Mouse (Mus musculus) heart, adult 8-10 months (tissue): Measurements from ENCODE around the gene Tmem229b. TPM values are rescaled to one million over a fixed set of nuclear protein-coding genes. Genes with fewer than 3 reads are reported as not detected.
"Not testable (repeated sequence)": the region's sequence is repeated elsewhere in the genome, so short reads cannot be mapped to it uniquely, and the experiment has no call there.

Experiments
- DNase-seq: peaks from one replicate; pipeline ENCODE4 v3.0.0; 2022; ENCODE audit warnings: low spot score
- total RNA-seq, 4 experiments: library from RNA; stranded (reverse); gene quantifications; 2 replicates each; pipeline ENCODE4 v1.2.4; 2022

The Tmem229b gene
- 1 to 10 TPM; 2.3 to 4.4 (median 2.9) TPM for total RNA-seq

GRCm38 (mm10) chr12:79007126-79007753 lies at the start of gene Tmem229b:
Gene Tmem229b, minus strand, starts transcription at chr12:79007627.
- DNase-seq = no peak

GRCm38 (mm10) chr12:79055276-79055675 lies 47.8 kb upstream of the Tmem229b start:
- peak; percentile 73 for DNase-seq

- DNase-seq = no peak
These were observed 44.6 kb upstream of the Tmem229b start for GRCm38 (mm10) chr12:79052073-79052472.

GRCm38 (mm10) chr12:79050545-79051212 lies 43.3 kb upstream of the Tmem229b start:
- DNase-seq = no peak

- DNase-seq = no peak
These were observed 42.4 kb upstream of the Tmem229b start for GRCm38 (mm10) chr12:79049807-79050206.

- DNase-seq = peak; percentile 49
These were observed 41.5 kb upstream of the Tmem229b start for GRCm38 (mm10) chr12:79048898-79049297.

- DNase-seq = no peak
These were observed 39.8 kb upstream of the Tmem229b start for GRCm38 (mm10) chr12:79047203-79047602.

- DNase-seq = no peak
These were observed 38.7 kb upstream of the Tmem229b start for GRCm38 (mm10) chr12:79046171-79046570.

GRCm38 (mm10) chr12:79044668-79045067 lies 37.2 kb upstream of the Tmem229b start:
- DNase-seq = peak; percentile 42

GRCm38 (mm10) chr12:79041436-79041835 lies 34.0 kb upstream of the Tmem229b start:
- no peak for DNase-seq

- no peak for DNase-seq
These were observed 32.9 kb upstream of the Tmem229b start for GRCm38 (mm10) chr12:79040201-79040827.

- no peak for DNase-seq
These were observed 32.3 kb upstream of the Tmem229b start for GRCm38 (mm10) chr12:79039708-79040107.

- DNase-seq = no peak
These were observed 27.9 kb upstream of the Tmem229b start for GRCm38 (mm10) chr12:79035349-79035748.

- DNase-seq = no peak
These were observed 26.9 kb upstream of the Tmem229b start for GRCm38 (mm10) chr12:79034331-79034730.

GRCm38 (mm10) chr12:79028911-79029861 lies 21.8 kb upstream of the Tmem229b start, which contains the start of gene Plekhh1:
Gene Plekhh1, plus strand, starts transcription at chr12:79029163.
- no peak for DNase-seq

GRCm38 (mm10) chr12:79027526-79027925 lies 20.1 kb upstream of the Tmem229b start:
- DNase-seq = not testable (repeated sequence)

GRCm38 (mm10) chr12:79022882-79023281 lies 15.5 kb upstream of the Tmem229b start:
- peak; percentile 48 for DNase-seq

- DNase-seq = no peak
These were observed 14.5 kb upstream of the Tmem229b start for GRCm38 (mm10) chr12:79021902-79022301.

GRCm38 (mm10) chr12:79017994-79018399 lies 10.6 kb upstream of the Tmem229b start:
- DNase-seq = no peak

- DNase-seq = no peak
These were observed 8.7 kb upstream of the Tmem229b start for GRCm38 (mm10) chr12:79016109-79016508.

GRCm38 (mm10) chr12:79010569-79010968 lies 3.1 kb upstream of the Tmem229b start:
- no peak for DNase-seq
